Mouse (Mus musculus): Measurements from ENCODE around the gene Fosl2. TPM values are rescaled to one million over a fixed set of nuclear protein-coding genes. Genes with fewer than 3 reads are reported as not detected.

Gene Fosl2
- polyA plus RNA-seq, 1 experiment from 2014 or later, result 0.80 TPM

DNA sequence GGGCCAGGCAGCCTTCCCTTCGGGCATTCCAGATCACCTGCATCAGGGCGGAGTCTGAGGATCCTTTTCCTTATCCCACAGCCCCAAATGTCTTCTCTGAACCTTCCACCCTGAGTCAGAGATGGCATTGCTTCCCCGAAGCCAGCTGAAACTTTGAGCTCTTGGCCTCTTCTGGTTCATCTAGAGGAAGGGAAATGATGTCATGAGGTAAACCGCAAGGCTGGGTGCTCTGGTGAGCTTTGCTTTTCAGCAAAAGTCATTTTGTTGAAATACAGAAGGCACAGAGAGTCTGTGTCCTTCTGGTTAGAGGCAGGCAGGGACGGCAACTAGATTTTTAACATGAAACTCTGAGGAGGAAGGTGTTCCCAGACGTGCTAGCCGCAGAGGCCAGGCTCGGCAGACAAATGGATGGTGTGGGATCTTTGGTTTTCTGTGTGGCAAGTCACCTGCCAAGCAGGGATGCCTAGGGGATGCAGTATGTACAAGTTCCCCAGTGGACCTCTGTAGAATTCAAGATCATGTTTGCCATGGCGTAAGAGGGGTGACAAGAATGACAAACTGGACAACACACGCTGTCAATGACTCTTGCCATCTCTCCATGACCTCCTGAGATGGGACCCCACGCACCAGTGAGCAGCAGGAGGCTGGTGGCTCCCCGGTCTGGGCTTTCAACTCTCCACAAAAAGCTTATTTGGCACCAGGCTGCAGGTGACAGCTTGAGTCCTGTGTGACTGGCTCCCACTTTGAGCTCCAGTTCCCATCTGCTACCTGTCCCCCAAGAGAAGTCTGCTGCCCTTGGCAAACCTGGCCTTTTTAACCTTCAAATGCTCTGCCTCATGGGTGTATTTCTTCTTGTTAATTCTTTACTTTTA lies 31.2 kb upstream of the Fosl2 start:
- Histone ChIP-seq H3K4me3 (replicated peaks; ENCODE audit: low read length) (no peak overlapping the region), H3K27me3 (ENCODE audit: control insufficient read depth, insufficient read depth, low read length) (no peaks in the 10 kb centered on the region), H3K9me3 (ENCODE audit: control insufficient read depth, low read length) (no peaks in the 10 kb centered on the region), H3K4me2 (replicated peaks) (no peak overlapping the region), H3K4me1 (replicated peaks; ENCODE audit: control insufficient read depth, insufficient read depth, low read length) (no peaks in the 10 kb centered on the region), H3K27ac (no peak overlapping the region), H3K36me3 (replicated peaks; ENCODE audit: control insufficient read depth, insufficient read depth) (no peaks in the 10 kb centered on the region), H3K9ac (no peak overlapping the region)
- ATAC-seq (ENCODE audit: low FRiP score) (no peak), DNase-seq (ENCODE audit: low spot score) (no peak)
- WGBS, result 86% methylated on average over 12 of the region's 12 CpGs

DNA sequence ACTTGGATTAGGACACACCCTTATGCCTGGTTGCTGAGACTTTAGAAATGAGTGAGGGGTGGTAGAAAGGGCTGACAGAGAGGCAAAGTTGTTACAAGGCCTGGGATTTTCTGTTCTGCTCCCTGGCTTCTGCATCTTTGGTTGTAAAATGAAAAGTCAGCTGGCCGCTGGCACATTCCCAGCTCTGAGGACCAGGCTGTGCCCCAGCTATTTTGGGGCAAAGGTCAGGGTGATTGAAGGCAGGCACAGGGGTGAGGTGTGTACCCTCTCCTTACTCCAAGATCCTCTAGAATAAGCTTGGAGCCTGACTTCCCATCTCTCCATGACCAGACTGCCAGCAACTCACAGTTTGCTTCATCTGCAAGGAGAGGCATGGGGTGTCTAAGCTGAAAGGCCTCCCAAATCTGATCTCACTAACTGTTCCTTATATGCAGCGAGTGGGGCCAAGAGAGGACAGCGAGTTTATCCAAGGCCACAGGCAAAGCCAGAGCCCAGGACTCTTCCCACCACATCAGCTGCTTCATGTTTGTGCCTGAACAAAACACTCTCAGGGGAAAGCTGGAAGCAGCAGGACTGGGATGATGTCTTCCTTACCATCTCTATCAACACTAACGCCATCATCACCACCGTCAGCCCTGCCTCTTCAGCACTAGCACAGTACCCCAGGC lies 29.0 kb upstream of the Fosl2 start:
- no peak for DNase-seq (ENCODE audit: low spot score)
- ATAC-seq (ENCODE audit: low FRiP score), result no peak
- Histone ChIP-seq H3K4me1 (replicated peaks; ENCODE audit: control insufficient read depth, insufficient read depth, low read length) (no peaks in the 10 kb centered on the region), H3K36me3 (replicated peaks; ENCODE audit: control insufficient read depth, insufficient read depth) (no peaks in the 10 kb centered on the region), H3K9ac (no peak overlapping the region), H3K27me3 (ENCODE audit: control insufficient read depth, insufficient read depth, low read length) (no peaks in the 10 kb centered on the region), H3K4me2 (replicated peaks) (no peak overlapping the region), H3K27ac (no peak overlapping the region), H3K9me3 (ENCODE audit: control insufficient read depth, low read length) (no peaks in the 10 kb centered on the region), H3K4me3 (replicated peaks; ENCODE audit: low read length) (no peak overlapping the region)
- whole genome bisulfite sequencing, result 86% methylated on average over 5 of the region's 5 CpGs

DNA sequence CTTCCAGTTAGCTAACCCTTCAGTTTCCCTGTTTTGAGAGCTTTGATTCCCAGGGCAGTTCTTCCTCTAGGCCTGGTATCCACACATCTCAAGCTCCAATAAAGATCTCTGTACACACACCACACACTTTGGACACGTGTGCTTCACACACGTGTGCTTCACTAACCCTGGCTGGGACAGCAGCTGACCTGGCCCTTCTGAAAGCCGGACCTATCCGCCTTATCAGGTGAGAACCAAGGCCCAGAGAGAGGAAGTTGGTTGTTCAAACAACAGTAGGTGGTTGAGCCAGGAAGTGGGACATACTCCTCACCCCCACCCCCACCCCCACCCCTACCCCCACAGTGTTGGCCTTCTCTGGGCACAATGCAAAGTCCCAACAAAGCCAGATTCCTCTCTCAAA lies 24.9 kb upstream of the Fosl2 start:
- DNase-seq (ENCODE audit: low spot score), result no peak
- no peaks in the 10 kb centered on the region for H3K9me3 ChIP-seq (ENCODE audit: control insufficient read depth, low read length)
- H3K4me2 ChIP-seq (replicated peaks), result no peak overlapping the region
- no peaks in the 10 kb centered on the region for H3K27me3 ChIP-seq (ENCODE audit: control insufficient read depth, insufficient read depth, low read length)
- no peak overlapping the region for H3K4me3 ChIP-seq (replicated peaks; ENCODE audit: low read length)
- 92% methylated on average over 4 of the region's 4 CpGs for WGBS
- no peaks in the 10 kb centered on the region for H3K36me3 ChIP-seq (replicated peaks; ENCODE audit: control insufficient read depth, insufficient read depth)
- no peak overlapping the region for H3K27ac ChIP-seq
- no peaks in the 10 kb centered on the region for H3K4me1 ChIP-seq (replicated peaks; ENCODE audit: control insufficient read depth, insufficient read depth, low read length)
- no peak overlapping the region for H3K9ac ChIP-seq
- no peak for ATAC-seq (ENCODE audit: low FRiP score)

DNA sequence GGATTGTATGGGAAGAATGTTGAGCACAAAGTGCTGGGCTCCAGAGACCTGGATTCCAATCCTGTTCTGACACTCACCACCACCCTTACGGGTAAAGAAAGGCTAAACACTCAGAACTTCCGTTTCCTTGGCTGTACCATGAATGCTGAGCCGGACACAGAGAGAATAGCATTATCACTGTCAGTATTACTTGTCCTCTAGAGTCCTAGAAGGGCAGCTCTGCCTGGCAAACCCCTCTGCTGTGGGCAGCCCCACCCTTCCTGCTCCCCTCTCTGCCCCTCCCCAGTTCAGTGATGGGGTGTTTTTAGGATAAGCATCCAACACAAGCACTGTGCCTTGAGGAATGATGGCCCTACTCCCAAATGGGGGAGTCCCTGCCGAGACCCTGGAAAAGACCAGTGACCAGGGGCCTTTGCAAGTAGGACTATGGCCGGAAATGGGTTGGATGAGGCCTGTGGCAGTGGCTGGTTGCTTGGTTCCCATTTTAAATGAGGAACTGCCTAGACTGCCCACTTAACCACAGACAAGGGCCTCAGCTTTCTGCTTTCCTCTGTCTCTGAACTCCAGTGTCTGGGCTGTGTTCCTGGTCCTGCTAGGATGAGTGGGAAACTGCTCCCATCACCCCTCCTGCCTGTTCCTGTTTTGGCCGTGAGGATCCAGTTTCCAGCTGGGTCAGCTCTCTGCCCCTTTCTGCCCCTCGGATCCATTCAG lies 23.2 kb upstream of the Fosl2 start:
- no peak for ATAC-seq (ENCODE audit: low FRiP score)

DNA sequence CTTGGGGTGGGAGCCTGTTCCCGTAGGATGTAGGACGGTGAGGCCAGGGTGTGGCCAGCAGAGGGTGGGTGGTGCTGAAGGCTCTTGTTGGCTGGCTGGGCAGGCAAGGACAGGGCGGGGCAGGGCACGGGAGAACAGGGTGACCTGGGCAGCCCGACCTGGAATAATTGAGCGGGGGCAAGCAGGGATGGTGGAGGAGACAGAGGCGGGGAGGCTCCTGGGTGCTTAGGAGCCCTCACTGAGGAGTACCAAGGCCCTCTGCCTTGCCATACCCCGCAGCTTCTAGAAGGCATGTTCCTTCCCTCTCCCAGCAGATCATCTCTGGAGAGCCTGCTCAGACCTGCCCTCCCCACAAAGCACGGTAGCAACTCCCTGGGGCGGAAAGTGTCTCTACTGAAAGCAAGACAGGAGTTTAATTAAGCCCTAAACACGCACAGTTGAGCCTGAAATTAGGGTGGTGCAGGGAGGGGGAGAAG lies 14.7 kb upstream of the Fosl2 start:
- ATAC-seq (ENCODE audit: low FRiP score), result no peak
- Histone ChIP-seq H3K27me3 (ENCODE audit: control insufficient read depth, insufficient read depth, low read length) (no peaks in the 10 kb centered on the region), H3K9ac (no peak overlapping the region), H3K36me3 (replicated peaks; ENCODE audit: control insufficient read depth, insufficient read depth) (no peaks in the 10 kb centered on the region), H3K4me2 (replicated peaks) (no peak overlapping the region), H3K9me3 (ENCODE audit: control insufficient read depth, low read length) (no peaks in the 10 kb centered on the region), H3K4me1 (replicated peaks; ENCODE audit: control insufficient read depth, insufficient read depth, low read length) (no peaks in the 10 kb centered on the region), H3K4me3 (replicated peaks; ENCODE audit: low read length) (no peak overlapping the region), H3K27ac (no peak overlapping the region)
- 51% methylated on average over 11 of the region's 11 CpGs for WGBS
- no peak for DNase-seq (ENCODE audit: low spot score)

More for the DNA sequence above, 23.2 kb upstream of the Fosl2 start:
- Histone ChIP-seq H3K9ac (no peak overlapping the region), H3K4me3 (replicated peaks; ENCODE audit: low read length) (no peak overlapping the region), H3K9me3 (ENCODE audit: control insufficient read depth, low read length) (no peaks in the 10 kb centered on the region), H3K36me3 (replicated peaks; ENCODE audit: control insufficient read depth, insufficient read depth) (no peaks in the 10 kb centered on the region), H3K27me3 (ENCODE audit: control insufficient read depth, insufficient read depth, low read length) (no peaks in the 10 kb centered on the region), H3K4me1 (replicated peaks; ENCODE audit: control insufficient read depth, insufficient read depth, low read length) (no peaks in the 10 kb centered on the region), H3K27ac (no peak overlapping the region), H3K4me2 (replicated peaks) (no peak overlapping the region)
- DNase-seq (ENCODE audit: low spot score), result no peak
- WGBS, result 79% methylated on average over 7 of the region's 7 CpGs

DNA sequence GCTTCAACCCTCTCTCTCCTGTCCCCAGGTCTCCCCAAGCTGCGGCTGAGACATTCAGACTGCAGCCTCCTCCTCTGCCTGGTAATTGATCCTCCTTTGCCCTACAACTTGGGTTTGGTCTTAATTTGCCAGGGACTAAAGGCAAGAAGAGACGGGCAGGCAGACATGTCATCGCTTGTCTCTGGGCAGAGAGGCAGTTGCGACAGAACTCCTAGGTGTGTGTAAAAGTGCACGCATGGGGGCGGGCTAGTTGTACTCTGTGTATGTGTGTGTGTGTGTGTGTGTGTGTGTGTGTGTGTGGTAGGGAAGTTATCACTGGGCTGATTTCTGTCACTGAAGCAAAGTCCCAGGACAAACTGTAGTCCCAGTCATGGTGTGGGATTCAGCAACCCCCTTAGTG lies 13.7 kb upstream of the Fosl2 start:
- ATAC-seq (ENCODE audit: low FRiP score) (no peak), DNase-seq (ENCODE audit: low spot score) (no peak)
- H3K27me3 ChIP-seq (ENCODE audit: control insufficient read depth, insufficient read depth, low read length), result no peaks in the 10 kb centered on the region
- no peaks in the 10 kb centered on the region for H3K36me3 ChIP-seq (replicated peaks; ENCODE audit: control insufficient read depth, insufficient read depth)
- H3K27ac ChIP-seq, result no peak overlapping the region
- H3K9ac ChIP-seq, result no peak overlapping the region
- no peaks in the 10 kb centered on the region for H3K9me3 ChIP-seq (ENCODE audit: control insufficient read depth, low read length)
- no peak overlapping the region for H3K4me2 ChIP-seq (replicated peaks)
- H3K4me3 ChIP-seq (replicated peaks; ENCODE audit: low read length), result no peak overlapping the region
- H3K4me1 ChIP-seq (replicated peaks; ENCODE audit: control insufficient read depth, insufficient read depth, low read length), result no peaks in the 10 kb centered on the region
- WGBS, result 88% methylated on average over 6 of the region's 6 CpGs

DNA sequence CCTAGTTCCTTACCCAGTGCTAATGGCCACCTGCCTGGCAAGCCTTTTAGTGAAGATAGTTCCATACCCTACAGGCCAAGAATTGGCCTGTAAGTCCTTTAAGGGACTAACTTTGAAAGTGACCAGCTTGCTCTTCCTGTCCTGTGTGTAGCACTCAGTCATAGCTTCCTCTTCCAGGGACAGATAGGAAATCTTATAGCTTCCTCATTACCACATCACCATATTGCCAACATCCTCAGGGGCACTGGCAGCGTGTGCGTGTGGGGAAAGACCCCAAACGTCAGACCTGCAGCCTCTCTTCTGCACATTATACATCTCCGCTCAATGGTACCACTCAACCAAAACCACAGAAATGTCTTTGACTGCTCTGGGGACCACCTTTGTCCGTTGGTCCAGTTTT lies 13.2 kb upstream of the Fosl2 start:
- Histone ChIP-seq H3K9me3 (ENCODE audit: control insufficient read depth, low read length) (no peaks in the 10 kb centered on the region), H3K4me3 (replicated peaks; ENCODE audit: low read length) (no peak overlapping the region), H3K36me3 (replicated peaks; ENCODE audit: control insufficient read depth, insufficient read depth) (no peaks in the 10 kb centered on the region), H3K4me1 (replicated peaks; ENCODE audit: control insufficient read depth, insufficient read depth, low read length) (no peaks in the 10 kb centered on the region), H3K27me3 (ENCODE audit: control insufficient read depth, insufficient read depth, low read length) (no peaks in the 10 kb centered on the region), H3K4me2 (replicated peaks) (no peak overlapping the region), H3K27ac (no peak overlapping the region), H3K9ac (no peak overlapping the region)
- WGBS, result 80% methylated on average over 5 of the region's 5 CpGs
- DNase-seq (ENCODE audit: low spot score) (no peak), ATAC-seq (ENCODE audit: low FRiP score) (no peak)

DNA sequence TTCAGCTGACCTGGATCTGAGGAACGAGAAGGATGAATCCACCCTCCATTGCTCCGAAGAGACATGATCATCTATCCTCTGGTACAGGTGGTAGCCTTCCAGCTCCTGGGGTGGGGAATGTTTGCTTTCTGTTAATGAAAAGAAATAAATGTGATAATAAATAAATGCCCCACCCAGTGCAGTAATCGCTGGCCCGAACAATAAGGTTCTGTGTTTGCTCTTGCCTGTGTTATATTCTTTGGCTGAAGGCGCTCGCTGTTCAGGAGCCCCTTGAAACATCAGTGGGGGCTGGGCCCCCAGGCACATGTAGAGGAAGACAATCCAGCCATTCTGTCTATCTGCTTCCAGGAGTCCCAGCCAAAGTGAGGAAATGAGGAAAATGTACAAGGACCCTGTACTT lies 10.6 kb upstream of the Fosl2 start:
- H3K4me3 ChIP-seq (replicated peaks; ENCODE audit: low read length), result no peak overlapping the region
- WGBS, result 89% methylated on average over 6 of the region's 6 CpGs
- no peak for DNase-seq (ENCODE audit: low spot score)
- no peak for ATAC-seq (ENCODE audit: low FRiP score)
- H3K9me3 ChIP-seq (ENCODE audit: control insufficient read depth, low read length), result no peaks in the 10 kb centered on the region
- no peaks in the 10 kb centered on the region for H3K36me3 ChIP-seq (replicated peaks; ENCODE audit: control insufficient read depth, insufficient read depth)
- H3K4me1 ChIP-seq (replicated peaks; ENCODE audit: control insufficient read depth, insufficient read depth, low read length), result no peaks in the 10 kb centered on the region
- H3K9ac ChIP-seq, result no peak overlapping the region
- no peak overlapping the region for H3K27ac ChIP-seq
- no peak overlapping the region for H3K4me2 ChIP-seq (replicated peaks)
- H3K27me3 ChIP-seq (ENCODE audit: control insufficient read depth, insufficient read depth, low read length), result no peaks in the 10 kb centered on the region

DNA sequence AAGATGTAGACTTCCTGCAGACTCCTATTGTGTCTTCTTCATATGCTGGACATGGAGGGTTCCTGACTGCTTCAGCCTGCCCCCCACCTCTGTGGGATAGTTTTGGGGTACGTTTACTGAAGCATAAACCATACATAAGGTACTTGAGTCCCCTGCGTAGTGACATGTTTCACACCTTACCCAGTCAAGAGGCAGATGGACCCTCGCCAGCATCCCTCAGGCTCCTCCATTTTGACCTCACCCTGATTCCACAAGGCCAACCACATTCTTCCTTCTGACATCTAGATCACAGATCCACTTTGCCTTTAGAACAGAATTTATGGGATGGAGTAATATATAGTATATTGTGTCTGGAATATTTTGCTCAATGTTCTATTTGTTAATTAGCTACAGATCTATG lies 8.4 kb upstream of the Fosl2 start:
- no peak overlapping the region for H3K27ac ChIP-seq
- no peak overlapping the region for H3K4me3 ChIP-seq (replicated peaks; ENCODE audit: low read length)
- ATAC-seq (ENCODE audit: low FRiP score) (no peak), DNase-seq (ENCODE audit: low spot score) (no peak)
- peaks cover 12% of the 10 kb centered on the region; the same call in 1 of the 2 replicates for H3K27me3 ChIP-seq (ENCODE audit: control insufficient read depth, insufficient read depth, low read length)
- H3K9me3 ChIP-seq (ENCODE audit: control insufficient read depth, low read length), result no peaks in the 10 kb centered on the region
- H3K4me1 ChIP-seq (replicated peaks; ENCODE audit: control insufficient read depth, insufficient read depth, low read length), result no peaks in the 10 kb centered on the region
- 58% methylated on average over 3 of the region's 3 CpGs for WGBS
- H3K36me3 ChIP-seq (replicated peaks; ENCODE audit: control insufficient read depth, insufficient read depth), result no peaks in the 10 kb centered on the region
- H3K9ac ChIP-seq, result no peak overlapping the region
- no peak overlapping the region for H3K4me2 ChIP-seq (replicated peaks)

All from hindbrain, embryonic 14.5 days (tissue).